Mouse (Mus musculus): ENCODE data around the gene Gm13287.
A peak's percentile ranks its signal among the peaks of the same experiment; 100 is the strongest.
"Not testable (repeated sequence)": the region's sequence is repeated elsewhere in the genome, so short reads cannot be mapped to it uniquely, and the experiment has no call there.

Gene Gm13287

DNA sequence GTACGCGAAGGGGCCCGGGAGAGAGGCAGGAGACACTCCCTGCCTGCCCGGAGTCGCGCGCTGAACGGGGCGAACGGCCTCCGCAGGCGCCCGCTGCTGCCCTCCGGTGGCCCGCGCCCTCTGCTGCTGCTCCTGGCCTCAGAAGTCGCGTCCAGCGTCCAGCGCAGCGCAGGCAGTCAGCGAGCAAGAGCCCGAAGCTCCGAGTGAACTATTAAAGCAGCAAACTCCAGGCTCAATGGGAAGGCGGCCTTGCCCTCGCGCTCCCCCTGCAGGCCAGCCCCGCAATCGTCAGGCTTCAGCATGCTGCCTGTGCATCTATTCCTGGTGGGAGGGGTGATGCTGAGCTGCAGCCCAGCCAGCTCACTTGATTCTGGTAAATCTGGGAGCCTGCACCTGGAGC lies at the start of gene Gm13287:
Gene Gm13287 (plus strand): TSS at position 301 of the 400 bp plus-strand sequence.
- DNase-seq (ENCODE audit: low read depth, low spot score) = not testable (repeated sequence)

DNA sequence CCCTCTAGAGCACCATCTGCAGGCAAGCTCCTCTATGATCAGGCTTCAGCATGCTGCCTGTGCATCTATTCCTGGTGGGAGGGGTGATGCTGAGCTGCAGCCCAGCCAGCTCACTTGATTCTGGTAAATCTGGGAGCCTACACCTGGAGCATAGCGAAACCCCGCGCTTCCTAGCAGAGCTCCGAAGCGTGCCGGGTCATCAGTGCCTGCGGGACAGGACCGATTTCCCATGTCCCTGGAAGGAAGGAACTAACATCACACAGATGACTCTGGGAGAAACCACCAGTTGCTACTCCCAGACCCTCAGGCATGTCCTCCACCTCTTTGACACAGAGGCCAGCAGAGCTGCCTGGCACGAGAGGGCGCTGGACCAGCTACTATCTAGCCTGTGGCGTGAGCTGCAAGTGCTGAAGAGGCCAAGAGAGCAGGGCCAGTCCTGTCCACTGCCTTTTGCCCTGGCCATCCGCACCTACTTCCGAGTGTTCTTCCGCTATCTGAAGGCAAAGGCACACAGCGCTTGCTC lies 48.2 kb upstream of the Gm13287 start, which contains the start of gene Gm13271:
Gene Gm13271 (plus strand): TSS at position 51 of the 523 bp plus-strand sequence.
- not testable (repeated sequence) for DNase-seq (ENCODE audit: low read depth, low spot score)

DNA sequence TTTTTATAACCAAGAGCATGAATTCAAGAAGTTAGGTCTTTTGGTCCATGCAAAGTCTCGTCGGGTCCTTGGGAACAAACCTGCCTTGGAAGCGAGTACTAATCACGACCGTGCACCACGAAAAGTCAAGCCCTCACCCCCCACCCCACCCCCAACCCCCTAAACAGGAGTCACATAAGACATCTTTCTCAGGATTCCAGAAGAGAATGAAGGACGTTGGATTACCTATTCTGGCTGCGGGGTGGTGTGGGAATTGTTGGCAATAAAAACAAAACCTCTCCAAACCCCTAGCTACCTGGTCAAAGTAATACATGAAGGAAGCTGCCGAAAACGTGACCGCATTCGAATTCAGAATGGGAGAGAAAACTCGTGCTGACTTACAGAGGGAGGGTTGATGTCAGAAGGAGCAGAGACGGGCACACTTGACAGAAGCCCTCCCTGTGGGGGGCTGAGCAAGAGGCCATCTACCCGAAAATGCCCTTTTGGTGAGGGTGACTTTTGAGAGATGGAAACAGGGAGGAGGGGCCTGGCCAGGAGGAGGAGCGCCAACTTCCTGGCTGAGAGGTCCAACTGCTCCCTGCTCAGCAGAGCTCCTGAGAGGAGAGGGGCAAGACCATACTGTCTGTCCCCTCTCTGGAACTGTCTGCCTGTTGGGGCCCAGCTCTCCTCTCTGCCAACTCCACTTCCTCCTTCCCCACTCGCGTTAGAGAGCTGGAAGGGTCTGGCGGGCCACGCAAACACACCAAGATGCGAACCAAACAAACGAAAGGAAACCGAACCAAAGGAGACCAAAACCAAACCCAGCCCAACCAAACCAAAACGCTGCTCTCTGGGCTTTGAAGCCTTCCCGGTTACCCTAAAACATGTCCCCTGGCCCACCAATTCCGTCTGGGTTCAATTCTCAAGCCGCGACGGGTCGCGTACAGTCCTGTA lies 46.2 kb upstream of the Gm13287 start:
- DNase-seq (ENCODE audit: low read depth, low spot score) = not testable (repeated sequence)

DNA sequence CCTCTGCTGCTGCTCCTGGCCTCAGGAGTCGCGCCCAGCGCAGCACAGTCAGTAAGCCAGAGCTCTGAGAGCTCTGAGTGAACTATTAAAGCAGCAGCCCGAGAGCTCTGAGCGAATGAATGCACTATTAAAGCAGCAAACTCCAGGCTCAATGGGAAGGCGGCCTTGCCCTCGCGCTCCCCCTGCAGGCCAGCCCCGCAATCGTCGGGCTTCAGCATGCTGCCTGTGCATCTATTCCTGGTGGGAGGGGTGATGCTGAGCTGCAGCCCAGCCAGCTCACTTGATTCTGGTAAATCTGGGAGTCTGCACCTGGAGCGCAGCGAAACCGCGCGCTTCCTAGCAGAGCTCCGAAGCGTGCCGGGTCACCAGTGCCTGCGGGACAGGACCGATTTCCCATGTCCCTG lies 45.4 kb upstream of the Gm13287 start:
- peak; percentile 80 for DNase-seq (ENCODE audit: low read depth, low spot score)

DNA sequence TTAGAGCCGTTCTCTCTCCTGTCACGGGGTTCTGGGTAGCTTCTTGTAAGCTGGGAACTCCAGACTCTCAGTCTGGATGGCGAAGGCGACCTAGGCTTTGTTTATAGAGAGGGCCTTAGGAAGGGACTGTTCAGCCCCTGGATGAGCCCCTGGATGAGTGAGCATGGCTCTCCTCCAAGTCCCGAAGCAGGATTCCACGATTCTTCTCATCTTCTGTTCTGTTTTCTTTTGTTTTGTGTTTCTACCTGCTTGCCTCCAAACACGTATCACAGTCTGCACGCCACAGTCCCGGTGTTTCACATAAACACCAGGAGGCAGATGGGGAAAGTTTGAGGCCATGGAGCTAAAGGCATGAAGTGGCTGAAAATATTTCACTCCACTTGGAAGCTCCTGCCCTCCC lies 44.3 kb upstream of the Gm13287 start:
- DNase-seq (ENCODE audit: low read depth, low spot score) = not testable (repeated sequence)

DNA sequence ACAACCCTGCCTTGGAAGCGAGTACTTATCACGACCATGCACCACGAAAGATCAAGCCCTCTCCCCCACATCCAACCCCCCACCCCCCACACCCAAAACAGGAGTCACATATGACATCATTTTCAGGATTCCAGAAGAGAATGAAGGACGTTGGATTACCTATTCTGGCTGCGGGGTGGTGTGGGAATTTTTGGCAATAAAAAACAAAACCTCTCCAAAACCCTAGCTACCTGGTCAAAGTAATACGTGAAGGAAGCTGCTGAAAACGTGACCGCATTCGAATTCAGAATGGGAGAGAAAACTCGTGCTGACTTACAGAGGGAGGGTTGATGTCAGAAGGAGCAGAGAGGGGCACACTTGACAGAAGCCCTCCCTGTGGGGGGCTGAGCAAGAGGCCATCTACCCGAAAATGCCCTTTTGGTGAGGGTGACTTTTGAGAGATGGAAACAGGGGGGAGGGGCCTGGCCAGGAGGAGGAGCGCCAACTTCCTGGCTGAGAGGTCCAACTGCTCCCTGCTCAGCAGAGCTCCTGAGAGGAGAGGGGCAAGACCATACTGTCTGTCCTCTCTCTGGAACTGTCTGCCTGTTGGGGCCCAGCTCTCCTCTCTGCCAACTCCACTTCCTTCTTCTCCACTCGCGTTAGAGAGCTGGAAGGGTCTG lies 43.3 kb upstream of the Gm13287 start, which contains the start of gene Gm13283:
Gene Gm13283 (plus strand): TSS at position 510 of the 659 bp plus-strand sequence.
- not testable (repeated sequence) for DNase-seq (ENCODE audit: low read depth, low spot score)

DNA sequence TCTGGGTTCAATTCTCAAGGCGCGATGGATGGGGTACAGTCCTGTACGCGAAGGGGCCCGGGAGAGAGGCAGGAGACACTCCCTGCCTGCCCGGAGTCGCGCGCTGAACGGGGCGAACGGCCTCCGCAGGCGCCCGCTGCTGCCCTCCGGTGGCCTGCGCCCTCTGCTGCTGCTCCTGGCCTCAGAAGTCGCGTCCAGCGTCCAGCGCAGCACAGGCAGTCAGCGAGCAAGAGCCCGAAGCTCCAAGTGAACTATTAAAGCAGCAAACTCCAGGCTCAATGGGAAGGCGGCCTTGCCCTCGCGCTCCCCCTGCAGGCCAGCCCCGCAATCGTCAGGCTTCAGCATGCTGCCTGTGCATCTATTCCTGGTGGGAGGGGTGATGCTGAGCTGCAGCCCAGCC lies 42.6 kb upstream of the Gm13287 start:
- peak; percentile 75 for DNase-seq (ENCODE audit: low read depth, low spot score)

DNA sequence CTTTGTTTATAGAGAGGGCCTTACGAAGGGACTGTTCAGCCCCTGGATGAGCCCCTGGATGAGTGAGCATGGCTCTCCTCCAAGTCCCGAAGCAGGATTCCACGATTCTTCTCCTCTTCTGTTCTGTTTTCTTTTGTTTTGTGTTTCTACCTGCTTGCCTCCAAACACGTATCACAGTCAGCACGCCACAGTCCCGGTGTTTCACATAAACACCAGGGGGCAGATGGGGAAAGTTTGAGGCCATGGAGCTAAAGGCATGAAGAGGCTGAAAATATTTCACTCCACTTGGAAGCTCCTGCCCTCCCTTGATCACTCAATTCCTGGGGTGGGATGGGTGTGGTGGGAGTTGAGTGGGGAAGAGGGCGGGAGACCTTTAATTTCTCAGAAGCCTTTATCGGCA lies 41.3 kb upstream of the Gm13287 start:
- DNase-seq (ENCODE audit: low read depth, low spot score) = not testable (repeated sequence)

DNA sequence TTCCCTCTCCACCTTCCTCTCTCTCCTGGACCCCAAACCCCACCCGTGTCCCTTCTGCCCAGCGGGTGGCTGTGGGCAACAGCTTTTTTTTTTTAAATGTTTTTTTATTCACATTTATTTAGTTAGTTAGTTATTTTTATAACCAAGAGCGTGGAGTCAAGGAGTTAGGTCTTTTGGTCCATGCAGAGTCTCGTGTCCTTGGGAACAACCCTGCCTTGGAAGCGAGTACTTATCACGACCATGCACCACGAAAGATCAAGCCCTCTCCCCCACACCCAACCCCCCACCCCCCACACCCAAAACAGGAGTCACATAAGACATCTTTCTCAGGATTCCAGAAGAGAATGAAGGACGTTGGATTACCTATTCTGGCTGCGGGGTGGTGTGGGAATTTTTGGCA lies 40.7 kb upstream of the Gm13287 start:
- DNase-seq (ENCODE audit: low read depth, low spot score) = not testable (repeated sequence)

DNA sequence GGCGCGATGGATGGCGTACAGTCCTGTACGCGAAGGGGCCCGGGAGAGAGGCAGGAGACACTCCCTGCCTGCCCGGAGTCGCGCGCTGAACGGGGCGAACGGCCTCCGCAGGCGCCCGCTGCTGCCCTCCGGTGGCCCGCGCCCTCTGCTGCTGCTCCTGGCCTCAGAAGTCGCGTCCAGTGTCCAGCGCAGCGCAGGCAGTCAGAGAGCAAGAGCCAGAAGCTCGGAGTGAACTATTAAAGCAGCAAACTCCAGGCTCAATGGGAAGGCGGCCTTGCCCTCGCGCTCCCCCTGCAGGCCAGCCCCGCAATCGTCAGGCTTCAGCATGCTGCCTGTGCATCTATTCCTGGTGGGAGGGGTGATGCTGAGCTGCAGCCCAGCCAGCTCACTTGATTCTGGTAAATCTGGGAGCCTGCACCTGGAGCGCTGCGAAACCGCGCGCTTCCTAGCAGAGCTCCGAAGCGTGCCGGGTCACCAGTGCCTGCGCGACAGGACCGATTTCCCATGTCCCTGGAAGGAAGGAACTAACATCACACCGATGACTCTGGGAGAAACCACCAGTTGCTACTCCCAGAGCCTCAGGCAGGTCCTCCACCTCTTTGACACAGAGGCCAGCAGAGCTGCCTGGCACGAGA lies 39.6 kb upstream of the Gm13287 start:
- peak; percentile 43 for DNase-seq (ENCODE audit: low read depth, low spot score)

DNA sequence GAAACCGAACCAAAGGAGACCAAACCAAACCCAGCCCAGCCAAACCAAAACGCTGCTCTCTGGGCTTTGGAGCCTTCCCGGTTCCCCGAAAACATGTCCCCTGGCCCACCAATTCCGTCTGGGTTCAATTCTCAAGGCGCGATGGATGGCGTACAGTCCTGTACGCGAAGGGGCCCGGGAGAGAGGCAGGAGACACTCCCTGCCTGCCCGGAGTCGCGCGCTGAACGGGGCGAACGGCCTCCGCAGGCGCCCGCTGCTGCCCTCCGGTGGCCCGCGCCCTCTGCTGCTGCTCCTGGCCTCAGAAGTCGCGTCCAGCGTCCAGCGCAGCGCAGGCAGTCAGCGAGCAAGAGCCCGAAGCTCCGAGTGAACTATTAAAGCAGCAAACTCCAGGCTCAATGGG lies 29.5 kb upstream of the Gm13287 start, which contains the start of gene Gm13290:
Gene Gm13290 (plus strand): TSS at position 301 of the 400 bp plus-strand sequence.
- DNase-seq (ENCODE audit: low read depth, low spot score) = not testable (repeated sequence)

DNA sequence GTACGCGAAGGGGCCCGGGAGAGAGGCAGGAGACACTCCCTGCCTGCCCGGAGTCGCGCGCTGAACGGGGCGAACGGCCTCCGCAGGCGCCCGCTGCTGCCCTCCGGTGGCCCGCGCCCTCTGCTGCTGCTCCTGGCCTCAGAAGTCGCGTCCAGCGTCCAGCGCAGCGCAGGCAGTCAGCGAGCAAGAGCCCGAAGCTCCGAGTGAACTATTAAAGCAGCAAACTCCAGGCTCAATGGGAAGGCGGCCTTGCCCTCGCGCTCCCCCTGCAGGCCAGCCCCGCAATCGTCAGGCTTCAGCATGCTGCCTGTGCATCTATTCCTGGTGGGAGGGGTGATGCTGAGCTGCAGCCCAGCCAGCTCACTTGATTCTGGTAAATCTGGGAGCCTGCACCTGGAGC lies 26.4 kb upstream of the Gm13287 start, which contains the start of gene Gm13289:
Gene Gm13289 (plus strand): TSS at position 301 of the 400 bp plus-strand sequence.
- DNase-seq (ENCODE audit: low read depth, low spot score) = not testable (repeated sequence)

DNA sequence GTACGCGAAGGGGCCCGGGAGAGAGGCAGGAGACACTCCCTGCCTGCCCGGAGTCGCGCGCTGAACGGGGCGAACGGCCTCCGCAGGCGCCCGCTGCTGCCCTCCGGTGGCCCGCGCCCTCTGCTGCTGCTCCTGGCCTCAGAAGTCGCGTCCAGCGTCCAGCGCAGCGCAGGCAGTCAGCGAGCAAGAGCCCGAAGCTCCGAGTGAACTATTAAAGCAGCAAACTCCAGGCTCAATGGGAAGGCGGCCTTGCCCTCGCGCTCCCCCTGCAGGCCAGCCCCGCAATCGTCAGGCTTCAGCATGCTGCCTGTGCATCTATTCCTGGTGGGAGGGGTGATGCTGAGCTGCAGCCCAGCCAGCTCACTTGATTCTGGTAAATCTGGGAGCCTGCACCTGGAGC lies 23.5 kb upstream of the Gm13287 start, which contains the start of gene Gm13272:
Gene Gm13272 (plus strand): TSS at position 301 of the 400 bp plus-strand sequence.
- DNase-seq (ENCODE audit: low read depth, low spot score) = not testable (repeated sequence)

DNA sequence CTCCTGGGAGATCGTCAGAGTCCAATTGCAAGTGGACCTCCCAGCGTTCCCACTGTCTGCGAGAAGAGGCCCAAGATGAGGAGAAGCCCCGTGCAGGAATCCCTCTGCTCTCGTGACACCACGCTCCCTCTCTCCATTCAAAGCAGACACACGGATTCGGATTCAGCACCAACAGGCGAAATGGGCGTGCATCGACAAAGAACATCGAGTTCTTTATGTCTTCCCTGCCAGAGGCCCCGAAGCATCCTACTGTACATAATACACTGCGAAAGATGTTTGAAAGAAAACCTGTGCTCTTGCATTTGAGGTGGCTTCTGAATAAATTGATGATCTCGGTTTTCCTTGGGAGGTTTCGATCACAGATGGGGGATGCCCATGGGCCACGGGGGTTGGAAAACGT lies 22.7 kb upstream of the Gm13287 start:
- not testable (repeated sequence) for DNase-seq (ENCODE audit: low read depth, low spot score)

DNA sequence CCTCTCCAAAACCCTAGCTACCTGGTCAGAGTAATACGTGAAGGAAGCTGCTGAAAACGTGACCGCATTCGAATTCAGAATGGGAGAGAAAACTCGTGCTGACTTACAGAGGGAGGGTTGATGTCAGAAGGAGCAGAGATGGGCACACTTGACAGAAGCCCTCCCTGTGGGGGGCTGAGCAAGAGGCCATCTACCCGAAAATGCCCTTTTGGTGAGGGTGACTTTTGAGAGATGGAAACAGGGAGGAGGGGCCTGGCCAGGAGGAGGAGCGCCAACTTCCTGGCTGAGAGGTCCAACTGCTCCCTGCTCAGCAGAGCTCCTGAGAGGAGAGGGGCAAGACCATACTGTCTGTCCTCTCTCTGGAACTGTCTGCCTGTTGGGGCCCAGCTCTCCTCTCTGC lies 21.2 kb upstream of the Gm13287 start, which contains the start of gene Ifnz:
Gene Ifnz (plus strand): TSS at position 301 of the 400 bp plus-strand sequence.
- not testable (repeated sequence) for DNase-seq (ENCODE audit: low read depth, low spot score)

DNA sequence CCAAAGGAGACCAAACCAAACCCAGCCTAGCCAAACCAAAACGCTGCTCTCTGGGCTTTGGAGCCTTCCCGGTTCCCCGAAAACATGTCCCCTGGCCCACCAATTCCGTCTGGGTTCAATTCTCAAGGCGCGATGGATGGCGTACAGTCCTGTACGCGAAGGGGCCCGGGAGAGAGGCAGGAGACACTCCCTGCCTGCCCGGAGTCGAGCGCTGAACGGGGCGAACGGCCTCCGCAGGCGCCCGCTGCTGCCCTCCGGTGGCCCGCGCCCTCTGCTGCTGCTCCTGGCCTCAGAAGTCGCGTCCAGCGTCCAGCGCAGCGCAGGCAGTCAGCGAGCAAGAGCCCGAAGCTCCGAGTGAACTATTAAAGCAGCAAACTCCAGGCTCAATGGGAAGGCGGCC lies 20.7 kb upstream of the Gm13287 start:
- DNase-seq (ENCODE audit: low read depth, low spot score) = not testable (repeated sequence)

DNA sequence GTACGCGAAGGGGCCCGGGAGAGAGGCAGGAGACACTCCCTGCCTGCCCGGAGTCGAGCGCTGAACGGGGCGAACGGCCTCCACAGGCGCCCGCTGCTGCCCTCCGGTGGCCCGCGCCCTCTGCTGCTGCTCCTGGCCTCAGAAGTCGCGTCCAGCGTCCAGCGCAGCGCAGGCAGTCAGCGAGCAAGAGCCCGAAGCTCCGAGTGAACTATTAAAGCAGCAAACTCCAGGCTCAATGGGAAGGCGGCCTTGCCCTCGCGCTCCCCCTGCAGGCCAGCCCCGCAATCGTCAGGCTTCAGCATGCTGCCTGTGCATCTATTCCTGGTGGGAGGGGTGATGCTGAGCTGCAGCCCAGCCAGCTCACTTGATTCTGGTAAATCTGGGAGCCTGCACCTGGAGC lies 17.6 kb upstream of the Gm13287 start, which contains the start of gene Gm13276:
Gene Gm13276 (plus strand): TSS at position 301 of the 400 bp plus-strand sequence.
- not testable (repeated sequence) for DNase-seq (ENCODE audit: low read depth, low spot score)

DNA sequence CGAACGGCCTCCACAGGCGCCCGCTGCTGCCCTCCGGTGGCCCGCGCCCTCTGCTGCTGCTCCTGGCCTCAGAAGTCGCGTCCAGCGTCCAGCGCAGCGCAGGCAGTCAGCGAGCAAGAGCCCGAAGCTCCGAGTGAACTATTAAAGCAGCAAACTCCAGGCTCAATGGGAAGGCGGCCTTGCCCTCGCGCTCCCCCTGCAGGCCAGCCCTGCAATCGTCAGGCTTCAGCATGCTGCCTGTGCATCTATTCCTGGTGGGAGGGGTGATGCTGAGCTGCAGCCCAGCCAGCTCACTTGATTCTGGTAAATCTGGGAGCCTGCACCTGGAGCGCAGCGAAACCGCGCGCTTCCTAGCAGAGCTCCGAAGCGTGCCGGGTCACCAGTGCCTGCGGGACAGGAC lies 14.7 kb upstream of the Gm13287 start, which contains the start of gene Gm13277:
Gene Gm13277 (plus strand): TSS at position 231 of the 400 bp plus-strand sequence.
- DNase-seq (ENCODE audit: low read depth, low spot score) = not testable (repeated sequence)

DNA sequence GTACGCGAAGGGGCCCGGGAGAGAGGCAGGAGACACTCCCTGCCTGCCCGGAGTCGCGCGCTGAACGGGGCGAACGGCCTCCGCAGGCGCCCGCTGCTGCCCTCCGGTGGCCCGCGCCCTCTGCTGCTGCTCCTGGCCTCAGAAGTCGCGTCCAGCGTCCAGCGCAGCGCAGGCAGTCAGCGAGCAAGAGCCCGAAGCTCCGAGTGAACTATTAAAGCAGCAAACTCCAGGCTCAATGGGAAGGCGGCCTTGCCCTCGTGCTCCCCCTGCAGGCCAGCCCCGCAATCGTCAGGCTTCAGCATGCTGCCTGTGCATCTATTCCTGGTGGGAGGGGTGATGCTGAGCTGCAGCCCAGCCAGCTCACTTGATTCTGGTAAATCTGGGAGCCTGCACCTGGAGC lies 11.8 kb upstream of the Gm13287 start, which contains the start of gene Gm13278:
Gene Gm13278 (plus strand): TSS at position 301 of the 400 bp plus-strand sequence.
- DNase-seq (ENCODE audit: low read depth, low spot score) = not testable (repeated sequence)

DNA sequence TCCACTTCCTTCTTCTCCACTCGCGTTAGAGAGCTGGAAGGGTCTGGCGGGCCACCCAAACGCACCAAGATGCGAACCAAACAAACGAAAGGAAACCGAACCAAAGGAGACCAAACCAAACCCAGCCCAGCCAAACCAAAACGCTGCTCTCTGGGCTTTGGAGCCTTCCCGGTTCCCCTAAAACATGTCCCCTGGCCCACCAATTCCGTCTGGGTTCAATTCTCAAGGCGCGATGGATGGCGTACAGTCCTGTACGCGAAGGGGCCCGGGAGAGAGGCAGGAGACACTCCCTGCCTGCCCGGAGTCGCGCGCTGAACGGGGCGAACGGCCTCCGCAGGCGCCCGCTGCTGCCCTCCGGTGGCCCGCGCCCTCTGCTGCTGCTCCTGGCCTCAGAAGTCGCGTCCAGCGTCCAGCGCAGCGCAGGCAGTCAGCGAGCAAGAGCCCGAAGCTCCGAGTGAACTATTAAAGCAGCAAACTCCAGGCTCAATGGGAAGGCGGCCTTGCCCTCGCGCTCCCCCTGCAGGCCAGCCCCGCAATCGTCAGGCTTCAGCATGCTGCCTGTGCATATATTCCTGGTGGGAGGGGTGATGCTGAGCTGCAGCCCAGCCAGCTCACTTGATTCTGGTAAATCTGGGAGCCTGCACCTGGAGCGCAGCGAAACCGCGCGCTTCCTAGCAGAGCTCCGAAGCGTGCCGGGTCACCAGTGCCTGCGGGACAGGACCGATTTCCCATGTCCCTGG lies 8.9 kb upstream of the Gm13287 start, which contains the start of gene Gm13275:
Gene Gm13275 (plus strand): TSS at position 552 of the 740 bp plus-strand sequence.
- DNase-seq (ENCODE audit: low read depth, low spot score) = not testable (repeated sequence)

Data from retina, postnatal 7 days (tissue).